Mouse (Mus musculus) liver, adult (tissue): Measurements from ENCODE around the gene Macrod1.

Experiments used
- GATA4 ChIP-seq: IDR thresholded peaks from 2 replicates; pipeline ENCODE4 v1.6.1; 2014; ENCODE audit warnings: mild to moderate bottlenecking, low read length; ENCODE audit not compliant: insufficient replicate concordance

Gene Macrod1

GRCm38 (mm10) chr19:7068661-7069531, 12.3 kb downstream of the Macrod1 start:
- TF ChIP-seq GATA4, result no peak

DNA sequence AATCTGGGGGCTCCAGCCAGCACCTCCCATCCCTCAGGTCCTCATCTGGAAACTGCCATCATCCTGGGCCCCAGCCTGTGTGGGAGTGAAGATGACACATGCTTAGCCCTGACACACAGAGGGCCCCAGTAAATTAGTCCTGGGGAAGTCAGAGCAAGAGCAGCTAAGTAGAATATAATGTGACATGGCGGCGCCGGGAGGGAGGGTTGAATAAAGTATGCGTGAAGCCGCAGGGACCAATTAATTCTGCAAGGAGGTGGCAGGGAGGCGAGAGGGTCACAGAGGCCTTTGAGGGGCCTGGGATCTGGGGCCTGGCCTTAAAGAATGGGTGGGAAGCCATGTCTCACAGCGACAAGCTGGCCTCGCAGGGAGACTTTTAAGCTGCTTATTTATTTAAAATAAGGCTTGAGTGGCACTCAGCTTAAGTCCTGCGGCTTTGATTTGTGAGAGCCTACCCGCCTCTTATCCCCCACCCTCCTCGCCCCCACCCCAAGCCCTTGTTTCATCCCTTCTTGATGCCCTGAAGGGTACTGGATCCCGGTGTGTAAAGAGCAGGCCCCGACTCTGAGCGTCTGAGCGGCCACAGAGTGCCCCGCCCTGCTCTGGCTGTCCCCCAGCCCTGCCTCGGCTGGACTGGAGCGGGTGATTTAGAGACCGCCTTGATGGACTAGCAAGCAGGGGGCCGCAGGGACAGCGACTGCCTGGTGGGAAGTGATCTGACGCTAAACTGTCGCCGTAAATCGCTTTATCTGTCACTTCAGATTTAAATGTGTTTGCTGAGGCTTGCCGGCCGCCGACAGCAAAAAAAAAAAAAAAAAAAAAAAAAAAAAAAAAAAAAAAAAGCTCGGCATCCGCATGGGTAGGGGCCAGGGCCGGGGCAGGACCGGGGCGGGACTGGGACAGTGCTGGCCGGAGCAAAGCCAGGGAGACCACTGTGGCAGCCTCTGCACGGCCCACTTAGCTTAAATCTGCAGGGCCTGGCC, 13.5 kb downstream of the Macrod1 start:
- TF ChIP-seq GATA4, result no peak

- no peak for TF ChIP-seq GATA4
Measured at GRCm38 (mm10) chr19:7070775-7071174, 14.2 kb downstream of the Macrod1 start.

- no peak for TF ChIP-seq GATA4
Measured at GRCm38 (mm10) chr19:7072221-7072620, 15.6 kb downstream of the Macrod1 start.

- no peak for TF ChIP-seq GATA4
Measured at GRCm38 (mm10) chr19:7073997-7074781, 17.6 kb downstream of the Macrod1 start.

- TF ChIP-seq GATA4, result no peak
Measured at GRCm38 (mm10) chr19:7077666-7078065, 21.1 kb downstream of the Macrod1 start.

- no peak for TF ChIP-seq GATA4
Measured at GRCm38 (mm10) chr19:7078271-7078670, 21.7 kb downstream of the Macrod1 start.

- TF ChIP-seq GATA4, result no peak
Measured at GRCm38 (mm10) chr19:7081516-7082266, 25.1 kb downstream of the Macrod1 start.

- TF ChIP-seq GATA4, result no peak
Measured at GRCm38 (mm10) chr19:7083035-7083794, 26.6 kb downstream of the Macrod1 start.

GRCm38 (mm10) chr19:7084734-7085133, 28.1 kb downstream of the Macrod1 start:
- no peak for TF ChIP-seq GATA4

GRCm38 (mm10) chr19:7088558-7088957, 31.9 kb downstream of the Macrod1 start:
- no peak for TF ChIP-seq GATA4

DNA sequence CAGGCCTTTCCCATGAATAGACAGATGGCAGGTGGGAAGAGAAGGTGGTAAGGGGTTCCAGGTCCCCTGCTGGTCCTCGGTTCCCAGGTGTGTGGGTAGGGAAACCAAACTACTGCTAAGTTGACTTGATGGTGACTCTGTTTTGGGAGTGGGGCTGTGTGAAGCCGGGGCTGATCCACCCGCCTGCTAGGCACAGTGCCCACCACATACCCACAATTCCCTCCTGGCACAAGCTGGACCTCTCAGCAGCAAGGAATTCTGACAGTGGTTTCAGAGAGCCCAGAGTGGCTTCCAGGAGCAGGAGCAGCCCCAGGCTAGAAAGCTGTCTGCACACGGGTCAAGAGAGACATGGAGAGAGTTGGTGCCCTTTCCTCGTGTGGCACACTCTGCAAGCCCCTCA, 32.4 kb downstream of the Macrod1 start:
- no peak for TF ChIP-seq GATA4

DNA sequence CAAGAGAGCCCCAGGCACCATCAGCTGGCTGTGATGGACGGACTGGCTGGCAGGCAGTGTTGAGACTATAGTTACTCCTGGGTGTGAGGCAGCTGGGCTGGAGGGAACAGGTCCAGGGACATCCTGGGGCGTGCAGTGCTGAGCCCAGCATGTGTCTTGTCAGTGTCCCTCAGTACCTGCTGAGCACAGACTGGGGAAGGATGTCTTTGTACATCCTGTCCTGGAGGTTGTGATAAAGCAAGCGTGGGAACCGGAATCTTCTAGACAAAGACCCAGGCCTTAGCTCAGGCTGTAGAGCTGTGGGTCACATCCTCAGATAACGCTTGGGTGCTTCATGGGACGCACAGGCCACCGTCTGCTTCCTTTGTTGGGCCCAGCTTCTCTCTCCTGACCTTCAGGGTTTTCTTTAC, 33.2 kb downstream of the Macrod1 start:
- TF ChIP-seq GATA4, result peak; percentile 99
